Mouse (Mus musculus) heart, embryonic 12.5 days (tissue): ENCODE results near the gene Gm11492. TPM values are rescaled to one million over a fixed set of nuclear protein-coding genes. Genes with fewer than 3 reads are reported as not detected.

Source experiments
- ATAC-seq: fragments of 200-750 bp; cut with Nextera tagmentation; 2 replicates; pipeline ENCODE4 v1.8.0; 2017; ENCODE audit warnings: moderate TSS enrichment, moderate library complexity; ENCODE audit not compliant: insufficient number of reproducible peaks, low FRiP score
- H3K27ac ChIP-seq: fragments of 300-500 bp; sonication (generic); 2 replicates; pipeline ENCODE4 v1.5.1; 2016; ENCODE audit warnings: mild to moderate bottlenecking, moderate library complexity; ENCODE audit not compliant: poor library complexity, severe bottlenecking
- H3K27me3 ChIP-seq: fragments of 300-500 bp; sonication (generic); replicated peaks from 2 replicates; pipeline ENCODE4 v1.6.1; 2016; ENCODE audit warnings: mild to moderate bottlenecking, moderate library complexity
- H3K36me3 ChIP-seq: fragments of 300-500 bp; sonication (generic); 2 replicates; pipeline ENCODE4 v1.6.1; 2016; ENCODE audit warnings: mild to moderate bottlenecking, moderate library complexity
- H3K4me1 ChIP-seq: fragments of 300-500 bp; sonication (generic); replicated peaks from 2 replicates; pipeline ENCODE4 v1.6.1; 2016; ENCODE audit warnings: mild to moderate bottlenecking
- H3K4me2 ChIP-seq: fragments of 300-500 bp; sonication (generic); 2 replicates; pipeline ENCODE4 v1.6.1; 2016; ENCODE audit warnings: mild to moderate bottlenecking, moderate library complexity
- H3K4me3 ChIP-seq: fragments of 300-500 bp; sonication (generic); 2 replicates; pipeline ENCODE4 v1.5.1; 2016; ENCODE audit warnings: mild to moderate bottlenecking
- H3K9ac ChIP-seq: fragments of 300-500 bp; sonication (generic); 2 replicates; pipeline ENCODE4 v1.6.1; 2016; ENCODE audit warnings: mild to moderate bottlenecking, moderate library complexity
- H3K9me3 ChIP-seq: fragments of 300-500 bp; sonication (generic); replicated peaks from 2 replicates; pipeline ENCODE4 v1.6.1; 2016; ENCODE audit warnings: mild to moderate bottlenecking, moderate library complexity
- WGBS: fragments of 180-500 bp; shearing (Covaris S2); methylation state at CpG from one replicate; pipeline ENCODE4 v1.1.7; 2016; 5-methylcytosine and 5-hydroxymethylcytosine counted together
- polyA plus RNA-seq: library from polyadenylated mRNA; unstranded; fragments of >200 nt; fragmentation: Nextera tagmentation; extraction: Ambion mirVana; gene quantifications from 2 replicates; pipeline ENCODE4 v1.2.1, GENCODE M21; 2016

Gm11492 gene
- polyA plus RNA-seq, 1 experiment from 2014 or later, result not detected

DNA sequence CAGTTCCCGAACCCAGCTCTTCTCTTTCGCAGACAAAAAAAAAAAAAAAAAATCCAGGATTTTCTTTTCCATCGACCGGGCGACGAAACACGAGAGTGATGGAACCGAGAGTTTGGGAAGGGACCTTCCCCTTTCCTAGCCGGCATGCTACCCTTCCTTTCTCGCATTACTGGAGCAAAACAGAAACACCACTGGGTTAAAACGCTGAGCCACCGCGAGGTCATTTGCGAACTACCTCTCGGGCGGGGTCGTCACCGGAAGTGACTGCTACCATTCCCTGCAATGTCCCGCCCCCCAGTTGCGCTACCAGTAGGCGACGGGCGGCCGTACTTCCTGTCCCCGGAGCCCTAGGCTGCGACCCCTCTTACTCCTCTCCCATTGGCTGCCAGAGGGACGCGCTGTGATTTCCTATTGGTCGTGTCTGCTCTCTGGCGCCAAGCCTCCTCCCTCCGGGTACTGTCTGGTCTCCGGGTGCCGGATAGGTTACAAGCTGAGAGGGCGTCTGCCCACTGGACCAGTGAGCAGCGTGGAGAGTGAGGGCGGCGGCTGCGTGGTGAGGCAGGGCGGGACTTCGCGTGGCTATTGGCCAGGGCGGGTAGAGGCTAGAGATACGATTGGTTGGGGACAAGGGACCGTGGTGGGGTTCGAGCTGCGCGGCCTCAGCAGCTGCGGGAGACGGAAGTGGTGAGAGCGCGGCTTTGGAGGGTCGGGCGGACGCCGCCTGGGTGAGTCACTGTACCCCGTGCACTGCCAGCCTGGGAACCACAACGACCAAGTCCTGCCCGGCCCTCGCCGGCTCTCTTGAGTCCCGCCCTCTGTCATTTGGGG, 25.3 kb downstream of the Gm11492 start, which contains the start of gene Mtmr4:
Gene Mtmr4 (plus strand): TSS at position 637 of the 828 bp plus-strand sequence.
- Histone ChIP-seq H3K27me3 (no peaks in the 10 kb centered on the region), H3K36me3 (peaks cover 11% of the 10 kb centered on the region), H3K27ac (peak within 1 kb of the TSS; percentile 94), H3K4me2 (peak within 1 kb of the TSS; percentile 82), H3K4me1 (peaks cover 53% of the 10 kb centered on the region), H3K9ac (peak within 1 kb of the TSS; percentile 87), H3K9me3 (no peaks in the 10 kb centered on the region), H3K4me3 (peak within 1 kb of the TSS; percentile 78)
- WGBS, result under 1% methylated on average over 61 of the region's 61 CpGs
- peak; percentile 98 for ATAC-seq

DNA sequence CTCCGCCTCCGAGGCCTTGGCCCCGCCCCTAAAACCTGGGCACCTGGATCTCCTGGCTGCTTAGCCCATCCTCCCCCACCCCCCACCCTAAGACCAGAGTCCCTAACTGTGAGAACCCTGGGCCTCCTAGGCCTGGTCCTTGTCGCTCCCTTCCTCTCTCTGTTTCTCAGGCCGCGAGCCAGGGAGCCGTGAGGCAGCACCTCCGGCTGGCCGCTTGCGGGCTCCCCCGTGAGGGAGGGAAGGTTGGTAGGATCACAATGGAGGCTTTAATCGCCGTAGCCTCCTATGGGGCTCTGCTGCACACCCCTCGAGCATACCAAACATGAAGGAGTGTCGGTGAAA, 25.9 kb downstream of the Gm11492 start:
- peak overlapping the region; percentile 80 for H3K9ac ChIP-seq
- no peak for ATAC-seq
- peak overlapping the region; percentile 88 for H3K27ac ChIP-seq
- H3K4me3 ChIP-seq, result peak overlapping the region; percentile 78
- H3K9me3 ChIP-seq, result no peaks in the 10 kb centered on the region
- H3K4me2 ChIP-seq, result peak overlapping the region; percentile 82
- no peaks in the 10 kb centered on the region for H3K27me3 ChIP-seq
- 0% methylated on average over 15 of the region's 15 CpGs for WGBS
- peaks cover 16% of the 10 kb centered on the region for H3K36me3 ChIP-seq
- H3K4me1 ChIP-seq, result peaks cover 56% of the 10 kb centered on the region

DNA sequence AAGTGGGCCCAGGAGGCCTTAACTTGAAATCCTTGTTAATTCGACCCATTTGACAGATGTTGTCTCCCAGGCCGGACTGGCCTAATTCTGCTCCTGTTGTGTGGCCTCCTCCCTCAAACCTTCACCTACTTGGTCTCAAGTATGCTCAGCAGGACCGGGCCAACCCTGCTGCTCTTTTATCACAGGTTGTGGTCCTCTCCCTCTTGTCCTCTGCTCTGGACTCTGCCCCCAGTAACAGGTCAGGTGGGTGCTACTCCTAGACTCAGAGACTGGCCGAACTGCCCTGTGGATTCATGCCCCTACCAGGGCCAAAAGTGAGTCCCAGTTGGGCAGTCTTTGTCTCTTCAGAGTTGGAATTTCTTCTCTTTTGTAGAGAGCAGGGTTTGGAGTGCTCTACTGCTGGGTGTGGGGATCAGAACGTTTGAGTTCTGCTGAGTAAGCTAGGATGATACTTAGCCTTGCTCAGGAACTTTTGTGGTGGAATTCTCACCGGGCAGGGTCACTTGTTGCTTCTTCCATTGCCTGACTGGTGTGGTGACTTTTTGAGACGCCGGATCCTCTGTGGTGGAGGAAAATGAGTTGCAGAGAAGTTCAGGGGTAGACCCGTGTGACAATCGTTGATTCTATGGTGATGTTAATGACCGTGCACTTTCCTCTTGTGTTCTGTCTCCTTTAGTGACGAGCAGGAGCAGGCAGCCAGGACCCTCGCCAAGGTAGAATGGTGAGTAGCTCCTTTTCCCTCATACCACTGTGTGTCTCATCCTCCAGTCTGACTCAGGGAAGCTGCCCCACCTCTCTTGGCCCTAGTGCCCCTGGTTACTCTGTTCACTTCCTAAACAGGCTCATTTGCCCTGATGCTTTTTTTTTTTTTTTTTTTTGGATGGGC, 26.5 kb downstream of the Gm11492 start:
- no peaks in the 10 kb centered on the region for H3K27me3 ChIP-seq
- peak overlapping the region; percentile 80 for H3K9ac ChIP-seq
- H3K4me1 ChIP-seq, result peaks cover 56% of the 10 kb centered on the region
- 39% methylated on average over 13 of the region's 13 CpGs for WGBS
- peak overlapping the region; percentile 88 for H3K27ac ChIP-seq
- H3K9me3 ChIP-seq, result no peaks in the 10 kb centered on the region
- peak overlapping the region; percentile 82 for H3K4me2 ChIP-seq
- peaks cover 23% of the 10 kb centered on the region for H3K36me3 ChIP-seq
- H3K4me3 ChIP-seq, result peak overlapping the region; percentile 78
- no peak for ATAC-seq

DNA sequence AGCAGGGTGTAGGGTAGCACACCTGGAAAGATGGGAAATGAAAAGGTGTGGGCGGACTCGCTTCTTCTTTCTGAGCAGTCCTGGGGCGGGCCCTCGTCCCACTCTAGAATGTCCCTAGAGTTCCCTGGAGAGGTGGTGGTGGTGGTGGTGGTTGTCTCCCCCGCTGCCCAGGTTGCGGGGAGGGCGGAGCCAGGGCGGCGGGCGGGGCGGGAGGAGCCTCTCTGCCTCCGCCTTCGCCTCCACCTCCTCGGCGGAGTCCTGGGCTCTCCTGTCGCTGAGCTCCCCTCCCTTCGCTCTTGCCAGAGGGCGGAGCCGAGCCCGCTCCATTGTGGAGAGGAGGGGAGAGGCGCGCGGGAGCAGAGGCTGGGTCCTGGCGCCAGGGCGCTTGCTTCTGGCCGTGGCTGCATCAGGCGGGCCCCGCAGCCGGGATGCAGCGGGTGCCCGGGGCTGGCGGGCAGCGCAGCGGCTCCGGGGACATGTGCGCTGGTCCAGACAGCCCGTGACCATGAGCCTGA, 28.9 kb downstream of the Gm11492 start:
- H3K4me3 ChIP-seq, result peak overlapping the region; percentile 63
- peaks cover 47% of the 10 kb centered on the region for H3K36me3 ChIP-seq
- peaks cover 43% of the 10 kb centered on the region for H3K4me1 ChIP-seq
- peak; percentile 65 for ATAC-seq
- WGBS, result 2% methylated on average over 30 of the region's 37 CpGs
- no peaks in the 10 kb centered on the region for H3K9me3 ChIP-seq
- H3K27ac ChIP-seq, result peak overlapping the region; percentile 67
- peak overlapping the region; percentile 95 for H3K4me2 ChIP-seq
- H3K27me3 ChIP-seq, result no peaks in the 10 kb centered on the region
- peak overlapping the region; percentile 84 for H3K9ac ChIP-seq

DNA sequence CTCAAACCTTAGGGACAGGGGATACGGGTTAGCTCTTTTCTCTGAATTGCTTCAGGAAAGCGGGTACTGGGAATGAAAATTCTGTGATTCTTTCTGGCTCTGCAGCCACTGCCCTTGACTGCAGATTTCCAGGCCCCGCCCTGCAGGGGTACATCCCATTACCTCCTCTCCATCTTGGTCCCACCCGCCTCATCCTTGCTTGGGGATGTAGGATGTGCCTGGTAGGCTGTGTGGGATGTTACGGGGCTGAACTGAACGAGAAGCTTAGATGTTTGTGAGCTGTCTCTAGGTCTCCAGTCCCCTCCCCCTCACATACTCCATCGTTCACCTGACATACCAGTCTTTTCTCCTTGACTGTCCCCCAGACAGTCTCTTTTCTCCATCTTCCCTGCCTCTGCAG, 29.5 kb downstream of the Gm11492 start:
- peaks cover 53% of the 10 kb centered on the region for H3K36me3 ChIP-seq
- H3K4me1 ChIP-seq, result peaks cover 39% of the 10 kb centered on the region
- H3K4me2 ChIP-seq, result peak overlapping the region; percentile 95
- no peaks in the 10 kb centered on the region for H3K9me3 ChIP-seq
- H3K9ac ChIP-seq, result peak overlapping the region; percentile 84
- H3K27ac ChIP-seq, result peak overlapping the region; percentile 67; the same call in 1 of the 2 replicates
- WGBS, result 14% methylated on average over 7 of the region's 7 CpGs
- no peak for ATAC-seq
- peak overlapping the region; percentile 63 for H3K4me3 ChIP-seq
- H3K27me3 ChIP-seq, result no peaks in the 10 kb centered on the region

DNA sequence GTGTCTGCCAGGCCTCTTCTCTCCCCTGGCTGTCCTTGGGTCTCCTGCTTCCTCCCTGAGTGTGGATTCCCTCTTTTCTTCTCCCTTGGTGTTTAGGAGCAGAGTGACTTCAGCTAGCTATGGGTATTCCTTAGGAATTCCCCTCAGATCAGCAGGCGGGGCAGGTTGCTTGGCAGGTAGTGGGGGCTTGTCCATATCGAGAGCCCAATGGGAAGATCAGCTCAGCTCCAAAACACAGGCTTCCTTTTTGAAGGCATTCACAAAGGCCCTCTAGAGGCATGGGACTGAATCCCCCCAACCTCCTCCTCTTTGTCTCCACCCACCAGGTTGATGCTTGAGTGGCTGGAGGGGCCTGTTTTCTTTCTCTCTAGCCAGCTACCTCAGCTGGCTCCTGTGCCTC, 30.0 kb downstream of the Gm11492 start:
- ATAC-seq, result no peak
- Histone ChIP-seq H3K9me3 (no peaks in the 10 kb centered on the region), H3K27me3 (no peaks in the 10 kb centered on the region), H3K27ac (no peak overlapping the region), H3K36me3 (peaks cover 58% of the 10 kb centered on the region), H3K4me2 (peak overlapping the region; percentile 95), H3K4me3 (peak overlapping the region; percentile 63), H3K9ac (peak overlapping the region; percentile 84), H3K4me1 (peaks cover 39% of the 10 kb centered on the region)
- 51% methylated on average over 2 of the region's 2 CpGs for WGBS

DNA sequence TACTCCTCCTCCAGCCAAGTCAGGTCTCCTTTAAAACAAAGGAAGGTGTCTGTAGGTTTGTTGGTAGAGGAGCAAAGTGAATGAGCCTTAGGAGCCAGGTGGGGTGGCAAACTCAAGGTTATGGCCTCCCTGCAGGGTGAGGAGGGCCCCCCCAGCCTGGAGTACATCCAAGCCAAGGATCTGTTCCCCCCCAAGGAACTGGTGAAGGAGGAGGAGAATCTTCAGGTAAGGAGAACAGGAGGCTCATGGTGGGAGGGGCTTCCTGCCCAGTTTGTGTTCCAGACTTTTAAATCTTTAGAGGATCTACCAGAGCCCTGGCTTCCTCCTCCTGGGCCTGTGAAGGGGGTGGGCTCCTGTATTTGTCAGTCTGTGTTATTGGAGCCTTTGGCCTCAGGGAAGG, 30.6 kb downstream of the Gm11492 start:
- Histone ChIP-seq H3K4me1 (peaks cover 39% of the 10 kb centered on the region), H3K9ac (no peak overlapping the region), H3K4me2 (no peak overlapping the region), H3K27me3 (no peaks in the 10 kb centered on the region), H3K36me3 (peaks cover 64% of the 10 kb centered on the region), H3K27ac (no peak overlapping the region), H3K9me3 (no peaks in the 10 kb centered on the region), H3K4me3 (no peak overlapping the region)
- ATAC-seq, result no peak

DNA sequence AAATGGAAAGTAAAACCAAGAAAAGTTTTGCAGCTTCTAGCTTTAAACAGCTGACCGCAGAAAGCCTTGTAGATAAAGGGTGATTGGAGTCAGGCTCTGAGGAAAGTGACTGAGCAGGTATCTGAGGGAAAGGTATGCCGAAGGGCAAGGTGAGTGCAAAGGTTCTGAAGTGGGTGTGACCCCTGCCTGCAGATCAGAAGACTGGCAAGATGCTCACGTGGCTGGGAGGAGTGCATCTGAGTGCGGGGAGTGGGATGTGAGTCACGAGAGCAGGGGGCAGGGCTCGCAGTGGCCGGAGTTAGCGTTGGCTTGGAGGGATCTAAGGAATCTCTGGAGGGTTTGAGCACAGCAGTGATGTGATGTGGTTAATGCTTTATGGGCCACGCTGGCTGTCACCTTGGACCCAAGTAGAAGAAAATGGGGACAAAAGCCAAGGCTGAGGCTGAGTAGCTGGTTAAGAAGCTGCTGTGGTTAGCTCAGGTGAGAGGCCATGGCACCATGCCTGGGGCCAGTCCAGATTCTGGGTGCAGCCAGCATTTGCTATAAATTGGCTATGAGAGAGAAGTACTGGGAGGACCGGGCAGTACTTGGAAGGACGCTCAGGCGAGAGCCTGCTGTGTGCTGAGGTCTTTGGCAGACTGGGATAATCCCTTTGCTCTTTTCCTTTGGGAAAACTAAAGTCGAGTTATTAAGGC, 33.1 kb downstream of the Gm11492 start:
- Histone ChIP-seq H3K27ac (no peak overlapping the region), H3K4me2 (no peak overlapping the region), H3K9ac (no peak overlapping the region), H3K27me3 (no peaks in the 10 kb centered on the region), H3K4me1 (peaks cover 22% of the 10 kb centered on the region), H3K9me3 (no peaks in the 10 kb centered on the region), H3K36me3 (peaks cover 82% of the 10 kb centered on the region), H3K4me3 (no peak overlapping the region)
- WGBS, result 85% methylated on average over 13 of the region's 13 CpGs
- no peak for ATAC-seq

DNA sequence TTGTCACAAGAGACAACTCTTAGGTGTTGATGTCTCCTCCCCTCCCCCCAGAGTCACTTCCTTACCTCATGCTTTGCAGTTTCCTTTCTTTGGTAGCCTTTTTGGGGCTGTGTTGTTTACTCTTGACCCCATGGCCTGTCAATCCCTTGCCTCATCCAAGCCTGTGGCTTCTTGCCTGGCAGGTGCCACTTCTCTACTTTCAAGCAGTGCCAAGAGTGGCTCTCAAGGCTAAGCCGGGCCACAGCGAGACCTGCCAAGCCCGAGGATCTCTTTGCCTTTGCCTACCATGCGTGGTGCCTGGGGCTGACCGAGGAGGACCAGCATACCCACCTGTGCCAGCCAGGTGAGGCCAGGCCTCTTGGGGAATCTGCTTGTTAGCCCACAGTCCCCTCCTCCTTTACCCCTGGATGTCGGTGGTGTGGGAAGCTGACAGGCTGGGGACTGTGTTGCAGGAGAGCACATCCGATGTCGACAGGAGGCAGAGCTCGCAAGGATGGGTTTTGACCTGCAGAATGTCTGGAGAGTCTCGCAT, 33.9 kb downstream of the Gm11492 start:
- Histone ChIP-seq H3K4me3 (no peak overlapping the region), H3K27me3 (no peaks in the 10 kb centered on the region), H3K27ac (no peak overlapping the region), H3K4me1 (peaks cover 16% of the 10 kb centered on the region), H3K36me3 (peaks cover 89% of the 10 kb centered on the region), H3K4me2 (no peak overlapping the region), H3K9me3 (no peaks in the 10 kb centered on the region), H3K9ac (no peak overlapping the region)
- WGBS, result 89% methylated on average over 10 of the region's 10 CpGs
- no peak for ATAC-seq

DNA sequence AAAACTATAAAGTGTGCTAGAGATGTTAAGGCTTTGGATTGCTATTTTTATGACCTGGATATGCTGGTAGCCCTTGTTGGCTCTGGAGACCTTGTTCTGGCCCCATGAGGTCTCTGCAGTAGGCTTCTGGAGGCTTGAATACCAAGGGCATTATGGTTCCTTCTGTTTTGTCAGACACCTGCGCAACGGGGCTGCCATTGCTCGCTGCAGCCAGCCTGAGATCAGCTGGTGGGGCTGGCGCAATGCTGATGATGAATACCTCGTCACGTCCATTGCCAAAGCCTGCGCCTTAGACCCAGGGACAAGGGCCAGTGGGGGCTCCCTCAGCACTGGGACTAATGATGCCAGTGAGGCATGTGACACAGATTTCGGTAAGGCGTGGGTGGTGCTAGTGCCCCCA, 35.8 kb downstream of the Gm11492 start:
- Histone ChIP-seq H3K9ac (no peak overlapping the region), H3K36me3 (peaks cover 98% of the 10 kb centered on the region), H3K4me1 (no peaks in the 10 kb centered on the region), H3K4me2 (no peak overlapping the region), H3K27ac (no peak overlapping the region), H3K9me3 (no peaks in the 10 kb centered on the region), H3K27me3 (no peaks in the 10 kb centered on the region), H3K4me3 (no peak overlapping the region)
- 97% methylated on average over 9 of the region's 9 CpGs for WGBS
- ATAC-seq, result no peak
